Mouse (Mus musculus) kidney, postnatal 4 days (tissue): ENCODE measurements around the gene Fkbpl.
A peak's percentile ranks its signal among the peaks of the same experiment; 100 is the strongest.

Experiments
- DNase-seq, 2 experiments: peaks; one replicate each; pipeline ENCODE4 v3.0.0; 2021; ENCODE audit warnings: mixed read lengths in 2 of 2

Fkbpl gene

DNA sequence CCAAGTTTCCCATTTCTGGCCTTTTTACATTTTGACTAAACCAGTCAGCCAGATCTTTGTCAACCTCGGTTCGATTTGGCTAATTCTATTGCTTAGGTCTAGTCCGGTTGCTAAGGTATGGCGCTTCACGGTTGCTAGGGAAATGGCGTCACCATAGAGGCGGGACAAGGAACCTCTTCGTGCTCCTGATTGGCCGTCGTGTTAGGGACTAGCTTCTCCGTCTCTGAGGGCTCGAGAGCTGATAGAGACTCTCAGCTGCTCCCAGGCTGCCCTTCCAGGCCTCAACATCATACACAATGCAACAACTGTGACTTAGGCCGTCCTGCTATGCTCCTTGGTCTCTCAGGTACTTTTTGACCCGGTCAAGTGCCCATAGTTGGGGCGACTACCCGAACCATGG, at the start of gene Fkbpl:
TSS of gene Fkbpl (plus strand) at position 157 of the 400 bp plus-strand sequence.
- peak; percentile 96 to 97 for DNase-seq

DNA sequence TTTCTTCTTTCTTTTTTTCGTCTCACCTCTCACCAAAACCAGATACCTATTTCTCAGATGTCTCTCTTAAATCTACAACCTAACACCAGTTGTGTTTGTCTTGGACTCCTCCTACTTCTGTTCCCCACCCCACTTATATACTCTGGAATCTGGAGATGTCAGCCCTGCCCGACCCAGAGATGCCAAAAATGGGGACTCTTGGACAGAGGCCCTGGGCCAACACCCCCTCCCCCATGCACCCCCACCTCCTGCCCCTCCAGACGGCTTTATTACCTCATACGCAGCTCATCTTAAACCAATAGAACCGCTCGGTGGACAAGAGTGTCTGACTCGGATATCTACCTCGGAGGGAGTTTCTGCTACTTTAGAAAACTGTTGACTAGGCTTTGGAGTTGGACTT, 48.5 kb upstream of the Fkbpl start:
- DNase-seq: no peak

DNA sequence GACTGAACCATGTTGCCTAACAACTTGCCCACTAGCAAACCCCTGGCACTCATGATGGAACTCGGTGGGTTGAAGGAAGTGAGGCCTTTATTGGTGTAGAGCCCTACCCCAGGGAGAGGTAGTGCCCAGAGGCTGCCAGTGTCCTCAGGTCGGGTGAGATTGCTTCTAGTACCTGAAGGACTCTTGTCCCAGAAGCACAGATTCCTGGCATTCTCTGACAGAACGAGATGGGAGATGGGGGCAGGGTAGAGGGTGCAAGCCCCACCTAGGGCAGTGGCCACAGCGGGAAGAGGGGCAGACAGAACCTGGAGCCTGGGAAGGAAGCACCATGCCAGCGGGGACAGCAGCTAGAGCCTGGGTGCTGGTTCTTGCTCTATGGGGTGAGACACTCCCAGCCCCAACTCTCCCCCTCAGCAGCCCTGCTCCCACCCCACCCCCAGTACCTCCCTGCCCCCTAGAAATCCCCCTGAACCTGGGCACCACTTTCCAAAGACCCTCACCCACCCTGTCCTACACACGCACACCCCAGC, 46.9 kb upstream of the Fkbpl start, which contains the start of gene Ager:
TSS of gene Ager (plus strand) at position 297 of the 530 bp plus-strand sequence.
- peak in 1 of 2 experiments; percentile 35 for DNase-seq

DNA sequence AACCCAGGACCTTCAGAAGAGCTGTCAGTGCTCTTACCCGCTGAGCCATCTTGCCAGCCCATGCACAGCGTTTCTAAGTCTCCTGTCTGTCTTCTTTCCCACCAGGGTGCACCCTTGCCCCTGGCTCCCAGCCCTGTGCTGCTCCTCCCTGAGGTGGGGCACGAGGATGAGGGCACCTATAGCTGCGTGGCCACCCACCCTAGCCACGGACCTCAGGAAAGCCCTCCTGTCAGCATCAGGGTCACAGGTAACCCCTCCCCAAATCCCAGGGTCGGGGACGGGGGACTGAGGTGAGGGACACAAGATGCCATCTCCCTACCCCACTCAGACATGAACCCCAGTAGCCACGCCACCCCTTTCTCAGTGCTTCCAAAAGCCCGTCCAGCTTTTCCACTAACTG, 44.7 kb upstream of the Fkbpl start:
- DNase-seq: no peak

DNA sequence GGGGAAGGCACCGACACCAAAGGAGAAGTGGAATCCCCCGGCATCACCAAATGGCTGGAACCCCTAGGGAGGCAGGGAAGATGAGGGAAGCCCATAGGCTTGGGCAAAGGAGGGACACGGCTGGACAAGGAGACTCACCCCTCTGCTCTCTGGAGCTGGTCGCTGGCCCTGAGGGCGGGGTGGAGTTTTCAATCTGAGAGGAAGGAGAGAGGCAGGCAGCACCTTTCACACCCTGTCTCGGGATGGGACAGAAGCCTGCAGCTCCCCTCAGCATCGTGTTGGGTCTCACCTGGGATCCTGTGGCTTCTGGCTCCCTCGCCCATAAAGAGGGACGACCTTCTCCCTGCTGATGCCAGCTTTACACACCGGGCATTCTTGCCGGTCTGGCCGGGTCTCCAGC, 42.8 kb upstream of the Fkbpl start:
- DNase-seq: no peak

DNA sequence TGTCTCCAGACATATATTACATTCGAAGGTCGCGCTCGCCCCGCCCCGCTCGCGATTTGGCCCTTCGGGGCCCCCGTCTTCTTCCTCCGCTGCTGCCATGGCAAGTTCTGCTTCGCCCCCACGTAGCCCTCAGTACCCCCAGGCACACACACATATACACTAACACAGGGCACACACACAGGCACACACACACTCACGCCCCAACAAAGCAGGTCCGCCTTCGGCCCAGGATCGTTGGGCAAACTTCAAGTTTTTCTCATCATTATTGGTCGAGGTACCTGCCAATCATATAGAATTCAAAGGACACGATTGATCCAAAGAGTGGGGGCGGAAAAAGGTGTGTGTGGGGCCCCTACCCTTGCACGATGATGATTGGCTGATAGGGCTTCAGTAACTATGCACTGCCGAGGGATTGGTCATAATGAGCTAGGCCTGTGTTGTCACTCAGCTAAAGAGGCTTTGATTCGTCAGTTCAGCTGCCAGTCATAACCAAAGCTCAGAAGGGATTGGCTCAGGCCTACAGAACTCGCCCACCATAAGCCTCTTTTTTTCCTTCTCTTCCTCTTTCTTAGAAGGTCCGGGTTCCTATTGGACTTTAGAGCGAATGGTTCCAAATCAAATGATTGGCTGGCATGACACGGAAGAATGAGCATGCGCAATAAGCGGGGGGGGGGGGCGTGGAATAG, 41.0 kb upstream of the Fkbpl start, which contains the start of gene Rnf5:
TSS of gene Rnf5 (minus strand) at position 316 of the 686 bp plus-strand sequence.
- DNase-seq: peak; percentile 98 to 99

DNA sequence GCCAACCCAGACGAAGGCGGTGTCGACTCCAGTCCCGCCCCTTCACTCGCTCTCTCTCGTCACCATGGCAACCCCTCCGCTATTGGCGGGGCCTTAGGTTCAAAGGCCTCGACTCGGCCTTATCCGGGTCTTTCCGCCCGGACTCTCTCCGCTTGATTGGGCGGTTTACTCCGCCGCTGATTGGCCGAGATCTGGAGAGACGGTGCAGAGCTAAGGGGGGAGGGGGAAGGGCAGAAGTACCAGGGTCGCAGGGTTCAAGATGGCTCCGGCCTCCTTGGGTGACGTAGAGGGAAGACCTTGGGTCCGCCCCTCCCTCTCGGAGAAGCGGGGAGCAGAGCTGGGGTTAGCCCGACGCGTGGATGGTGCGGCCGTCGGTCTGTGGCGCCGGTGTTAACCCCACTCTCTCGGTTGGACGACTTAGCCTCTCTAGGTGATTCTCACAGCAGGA, 40.5 kb upstream of the Fkbpl start, which contains the start of gene Agpat1:
TSS of gene Agpat1 (plus strand) at position 202 of the 448 bp plus-strand sequence.
- DNase-seq: peak; percentile 98 to 99

DNA sequence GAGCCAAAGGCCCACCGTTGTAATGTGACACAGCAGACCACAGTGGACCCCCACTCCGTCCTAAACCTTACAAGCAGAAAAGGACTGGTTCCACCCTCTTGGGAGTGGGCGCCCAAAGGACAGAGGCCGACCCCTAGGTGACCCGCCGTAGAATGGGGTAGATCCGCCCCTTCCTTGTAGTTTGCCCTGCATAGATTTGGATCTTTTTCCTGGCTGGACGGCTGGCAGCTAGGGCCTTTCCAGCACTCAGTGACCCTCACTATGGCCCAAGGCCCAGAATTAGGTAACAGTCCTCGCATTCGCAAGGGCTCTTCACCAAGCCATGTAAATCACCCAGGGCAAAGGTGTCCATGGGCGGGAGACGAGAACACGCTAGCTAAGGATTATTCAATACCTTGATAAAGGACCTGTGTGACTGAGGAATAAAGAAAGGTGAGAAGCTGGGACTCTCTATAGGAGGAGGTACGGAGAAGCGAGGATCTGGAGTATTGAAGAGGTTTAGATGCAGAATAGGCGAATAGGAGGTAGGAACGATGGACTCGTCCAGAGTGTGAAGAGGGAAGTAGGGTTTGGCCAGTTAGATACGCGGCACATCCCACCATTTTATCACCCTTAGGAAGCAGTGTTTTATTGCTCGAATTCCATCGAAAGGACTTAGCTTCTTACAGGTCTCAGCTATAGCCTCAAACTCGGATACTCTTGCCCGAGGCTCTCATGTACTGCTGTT, 39.9 kb upstream of the Fkbpl start:
- DNase-seq: peak; percentile 34 to 50

DNA sequence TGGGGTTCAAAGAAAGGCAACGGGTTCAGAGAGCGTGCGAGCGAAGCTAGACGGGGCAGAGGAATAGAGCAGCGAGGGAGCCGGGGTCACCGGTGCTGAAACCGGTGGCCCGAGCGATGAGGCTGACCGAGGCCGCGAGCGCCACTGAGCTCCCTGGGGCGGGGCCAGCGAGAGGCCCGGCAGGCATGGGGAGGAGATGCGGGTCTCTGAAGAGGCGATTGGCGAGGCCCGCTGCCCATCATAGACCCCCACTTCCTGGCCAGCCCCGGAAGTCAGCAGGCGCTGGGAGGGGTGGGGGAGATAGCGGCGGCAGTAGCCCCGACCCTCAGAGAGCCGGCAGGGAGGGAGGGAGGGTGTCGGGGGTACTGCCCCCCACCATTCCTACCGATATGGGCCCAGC, 39.0 kb upstream of the Fkbpl start:
- peak; percentile 99 for DNase-seq

DNA sequence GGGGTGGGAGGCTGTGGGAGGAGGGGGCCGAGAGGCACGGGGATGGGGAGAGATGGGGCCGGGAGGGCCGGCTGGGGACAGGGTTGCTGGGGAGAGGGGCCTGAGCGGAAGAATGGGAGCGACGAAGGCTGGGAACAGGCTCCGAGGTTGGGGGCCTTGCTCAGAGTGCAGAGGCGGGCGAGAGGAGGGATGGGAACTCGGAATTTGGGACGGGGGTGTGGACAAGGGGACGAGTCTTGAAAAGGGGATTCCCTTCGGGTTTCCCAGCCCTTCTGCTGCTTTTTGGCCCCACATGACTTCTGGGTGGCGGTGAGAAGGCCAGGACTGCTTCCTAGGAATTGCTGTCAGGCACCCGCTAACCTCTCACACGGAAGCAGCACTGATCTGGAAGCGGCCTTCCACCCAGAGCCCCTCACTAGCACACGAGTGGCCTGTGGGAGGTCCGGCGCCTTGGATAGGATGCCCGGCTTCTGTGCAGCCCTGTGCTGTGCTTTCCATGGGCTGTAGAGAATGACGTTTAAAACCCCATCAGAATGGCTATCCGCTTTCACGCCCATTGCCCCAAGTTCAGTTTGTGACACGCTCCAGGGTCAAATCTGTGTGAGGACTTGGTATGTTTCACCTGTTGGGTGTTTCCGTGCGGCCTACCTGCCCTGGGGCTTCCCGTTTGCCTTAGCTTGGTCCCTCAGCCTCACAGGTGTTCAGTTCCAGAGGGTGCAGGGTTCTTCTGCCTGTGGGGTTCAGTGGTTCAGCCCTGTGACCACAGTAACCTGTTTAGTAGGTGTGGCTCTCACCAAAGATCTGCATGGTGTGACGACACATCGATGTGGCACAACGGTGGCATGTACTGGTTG, 38.2 kb upstream of the Fkbpl start:
- DNase-seq: peak in 1 of 2 experiments; percentile 51

DNA sequence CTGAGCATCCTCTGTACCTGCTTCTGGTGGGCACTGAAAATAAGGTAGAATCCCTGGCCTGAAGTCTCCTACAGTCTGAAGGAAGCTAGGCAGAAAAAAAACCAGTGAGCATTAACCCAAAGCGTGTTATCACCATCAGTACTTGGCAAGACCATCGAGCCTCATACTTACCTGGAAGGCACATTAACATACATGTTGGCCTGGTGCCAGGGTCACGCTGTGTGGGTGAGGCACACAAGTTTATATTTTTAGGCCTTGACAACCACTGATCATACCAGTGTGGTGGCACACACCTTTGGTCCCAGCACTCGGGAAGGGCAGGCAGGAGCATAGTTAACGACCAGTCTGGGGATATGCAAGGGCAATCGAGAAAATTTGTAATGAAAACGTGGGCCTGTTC, 36.6 kb upstream of the Fkbpl start:
- DNase-seq: peak in 1 of 2 experiments; percentile 55

DNA sequence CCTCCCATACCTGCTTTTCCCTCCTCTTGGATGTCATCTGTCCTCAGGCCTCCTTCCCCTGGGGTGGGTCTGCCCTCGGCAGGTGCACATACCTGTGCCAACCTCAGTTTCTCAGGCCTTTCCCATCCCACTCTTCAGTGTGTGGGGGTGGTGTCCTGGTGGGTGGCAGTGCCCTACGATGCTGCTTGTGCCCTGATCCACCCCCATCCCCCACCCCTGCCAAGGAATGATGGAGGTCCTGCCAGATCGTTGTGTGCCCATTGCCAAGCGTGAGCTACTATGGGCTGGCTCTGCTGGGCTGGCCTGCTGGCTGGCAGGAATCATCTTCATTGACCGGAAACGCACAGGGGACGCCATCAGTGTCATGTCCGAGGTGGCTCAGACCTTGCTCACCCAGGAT, 33.5 kb upstream of the Fkbpl start:
- no peak for DNase-seq

DNA sequence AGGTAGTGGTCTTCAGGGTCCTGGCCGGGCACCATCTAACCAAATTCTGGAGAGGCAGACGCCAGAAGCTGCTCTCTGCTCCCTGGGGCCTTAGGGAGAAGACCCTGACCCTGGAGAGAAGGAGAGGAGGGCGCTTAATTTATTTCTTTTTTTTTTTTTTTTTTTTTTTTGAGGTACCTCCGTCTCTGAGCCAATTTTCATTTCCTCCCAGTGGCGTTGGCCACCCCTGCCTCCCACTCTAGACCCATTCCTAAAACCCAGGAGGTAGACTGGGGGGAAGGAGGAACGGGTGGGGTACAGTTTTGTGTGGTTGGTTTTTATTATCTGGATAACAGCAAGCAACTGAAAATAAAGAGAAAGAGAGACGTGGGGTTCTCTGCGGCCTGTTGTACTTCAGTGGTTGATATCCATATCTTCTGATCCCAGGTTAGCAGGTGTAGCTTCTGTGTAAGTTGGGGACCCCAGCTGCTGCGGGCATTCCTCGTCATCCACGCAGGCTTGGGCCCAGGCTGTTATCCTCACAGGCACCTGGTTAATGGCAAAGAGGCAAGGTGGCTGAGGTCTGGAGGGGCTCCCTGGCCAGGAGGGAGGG, 31.4 kb upstream of the Fkbpl start:
- no peak for DNase-seq

DNA sequence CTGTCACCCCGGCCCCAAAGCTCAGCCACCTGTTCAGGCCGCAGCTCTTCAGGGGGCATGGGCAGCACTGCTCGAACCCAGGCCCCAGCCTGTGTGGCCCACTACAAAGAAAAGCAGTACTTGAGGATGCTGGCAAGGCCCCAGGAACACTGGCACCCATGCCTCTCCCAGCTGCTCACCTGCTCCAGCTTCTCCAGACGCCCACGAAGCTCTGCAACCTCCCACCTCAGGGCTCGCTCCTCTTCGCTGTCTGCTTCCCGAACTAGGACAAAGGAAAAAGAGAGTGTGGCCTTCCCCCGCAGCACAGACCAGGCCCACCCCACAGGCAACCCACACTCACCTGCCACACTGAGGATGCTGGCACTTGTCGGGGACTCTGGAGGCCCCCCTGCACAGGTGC, 30.7 kb upstream of the Fkbpl start:
- DNase-seq: no peak

DNA sequence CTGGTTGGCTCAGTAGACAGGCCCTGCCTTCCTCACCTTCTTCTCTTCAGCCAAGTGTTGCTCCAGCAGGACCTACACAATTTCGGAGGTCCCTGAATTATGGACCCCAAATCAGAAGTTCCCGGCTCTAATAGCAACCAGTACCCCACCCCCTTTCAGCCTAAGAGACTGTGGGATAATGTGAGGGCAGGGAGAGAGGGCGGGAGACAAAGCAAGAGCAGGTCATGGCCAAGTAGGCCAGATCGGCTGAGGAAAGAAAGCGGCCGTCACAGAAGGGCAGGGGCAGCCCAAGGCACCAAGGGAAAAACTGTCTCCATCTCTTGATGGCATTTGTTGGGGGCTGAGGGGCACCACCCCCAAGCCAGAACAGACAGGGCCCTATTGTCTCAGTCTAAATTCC, 28.7 kb upstream of the Fkbpl start, which contains the start of gene Egfl8:
TSS of gene Egfl8 (minus strand) at position 101 of the 400 bp plus-strand sequence.
- no peak for DNase-seq

DNA sequence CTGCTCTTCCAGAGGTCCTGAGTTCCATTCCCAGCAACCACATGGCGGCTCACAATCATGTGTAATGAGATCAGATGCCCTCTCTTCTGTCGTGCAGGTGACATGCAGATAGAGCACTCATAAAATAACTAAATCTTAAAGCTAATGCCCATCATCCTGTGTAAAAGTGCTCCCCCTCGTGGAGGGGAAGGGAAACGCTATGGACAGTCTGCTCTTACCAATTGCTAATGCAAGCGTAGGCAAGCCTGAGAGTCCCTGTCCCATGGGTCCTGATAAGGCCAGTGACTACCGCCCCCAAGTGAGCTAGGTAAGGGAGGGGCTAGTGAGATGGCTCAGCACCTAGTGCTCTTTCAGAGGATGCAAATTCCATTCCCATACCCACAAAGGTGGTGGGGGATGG, 25.6 kb upstream of the Fkbpl start:
- DNase-seq: peak; percentile 80 to 83

DNA sequence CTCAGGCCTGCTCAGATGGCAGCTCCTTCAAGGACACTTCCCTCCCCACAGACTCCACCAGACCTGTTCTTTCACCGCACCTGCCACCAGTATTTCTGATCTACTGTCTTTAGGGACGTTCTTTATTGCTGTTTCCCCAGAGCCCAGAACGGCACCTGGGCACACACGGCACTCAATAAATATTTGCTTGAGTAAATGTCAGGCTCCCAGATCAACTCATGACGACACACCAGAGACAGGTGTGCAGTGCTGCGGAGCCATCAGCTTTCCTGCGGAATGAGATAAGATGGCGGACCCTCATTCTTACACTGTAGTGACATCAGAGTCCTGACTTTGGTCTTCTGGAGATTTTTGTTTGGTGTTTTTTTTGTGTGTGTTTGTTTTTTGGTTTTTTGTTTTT, 23.6 kb upstream of the Fkbpl start:
- no peak for DNase-seq

DNA sequence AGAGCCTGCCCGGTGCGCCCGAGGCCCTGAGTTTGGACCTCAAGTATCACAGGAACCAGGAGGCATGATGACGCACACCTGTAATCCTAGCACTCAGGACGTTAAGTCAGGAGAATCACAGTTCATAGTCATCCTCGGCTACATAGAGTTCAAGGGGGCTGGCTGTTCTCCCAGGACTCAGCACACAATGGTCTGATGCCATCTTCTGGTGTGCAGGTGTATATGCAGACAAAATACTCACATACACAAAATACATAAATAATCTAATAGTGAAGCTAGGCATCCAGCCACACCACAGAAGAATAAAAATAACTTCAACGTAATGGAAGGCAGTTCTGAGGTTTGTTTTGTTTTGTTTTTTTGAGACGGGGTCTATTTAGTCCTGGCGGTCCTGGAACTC, 21.4 kb upstream of the Fkbpl start:
- DNase-seq: no peak

DNA sequence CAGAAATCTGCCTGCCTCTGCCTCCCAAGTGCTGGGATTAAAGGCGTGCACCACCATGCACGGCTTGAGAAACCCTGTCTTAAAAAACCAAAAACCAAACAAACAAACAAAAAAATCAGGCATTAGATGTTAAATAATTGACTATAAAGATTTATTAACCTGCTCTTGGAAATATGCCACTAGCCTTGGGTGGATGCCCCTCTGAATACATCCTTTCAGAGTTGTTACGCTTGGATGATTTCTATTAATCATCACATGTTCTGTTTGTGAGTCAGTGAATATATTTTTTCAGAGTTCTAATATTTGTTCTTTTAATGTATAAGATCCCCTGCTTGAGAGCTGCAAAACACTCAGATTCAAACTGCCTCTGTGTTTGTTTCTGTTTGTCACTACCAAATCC, 19.6 kb upstream of the Fkbpl start:
- no peak for DNase-seq

DNA sequence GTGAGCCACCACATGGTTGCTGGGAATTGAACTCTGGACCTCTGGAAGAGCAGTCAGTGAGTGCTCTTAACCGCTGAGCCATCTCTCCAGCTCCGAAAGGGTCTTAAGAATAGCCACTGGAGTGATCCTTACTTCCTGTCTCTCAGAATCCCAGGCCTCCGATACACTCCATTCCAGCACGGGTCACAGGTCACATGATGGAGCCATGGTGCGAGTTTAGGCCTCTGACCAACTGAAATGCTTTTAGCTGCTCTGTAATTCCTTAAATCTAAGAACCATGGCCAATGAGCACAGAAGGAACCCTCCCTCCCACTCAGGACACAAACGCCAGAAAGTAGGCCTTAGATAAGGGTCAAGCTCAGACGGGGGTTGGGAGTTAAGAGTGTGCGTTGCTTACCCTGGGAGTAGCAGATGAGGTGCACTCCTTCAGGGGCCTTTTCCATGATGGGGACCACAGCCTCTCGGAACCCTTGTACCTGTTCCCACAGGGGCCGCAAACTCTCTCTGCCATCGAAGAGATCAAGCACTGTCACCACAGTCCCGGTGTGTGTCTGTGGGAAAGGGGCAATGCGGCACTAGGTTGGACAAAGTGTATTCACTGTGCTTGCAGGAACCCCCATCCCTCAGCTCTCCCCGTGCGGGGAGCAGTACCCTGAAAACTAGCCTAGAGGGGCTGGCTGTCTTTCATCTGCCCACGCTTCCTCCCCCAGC, 18.3 kb upstream of the Fkbpl start:
- peak in 1 of 2 experiments; percentile 31 for DNase-seq

DNA sequence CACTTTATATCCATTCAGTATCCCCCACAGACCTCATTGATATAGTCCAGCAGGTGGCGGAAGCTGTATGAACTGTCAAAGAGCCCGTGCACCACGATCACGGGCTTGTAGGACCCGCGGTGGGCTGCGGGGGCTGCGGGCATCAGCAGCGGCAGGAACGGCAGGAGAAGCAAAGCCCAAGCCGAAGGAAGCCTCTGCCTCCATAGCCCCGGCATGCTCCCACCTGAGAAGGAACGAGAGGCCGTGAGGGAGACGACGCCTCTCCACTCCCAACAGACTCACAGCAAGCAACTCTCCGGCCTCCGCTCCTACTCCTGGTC, 17.8 kb upstream of the Fkbpl start:
- peak; percentile 63 to 79 for DNase-seq
